Mouse (Mus musculus) lung, embryonic 16.5 days (tissue): ENCODE data around the gene Extl1. TPM values are rescaled to one million over a fixed set of nuclear protein-coding genes. Genes with fewer than 3 reads are reported as not detected.
A peak's percentile ranks its signal among the peaks of the same experiment; 100 is the strongest.
"Not testable (repeated sequence)": the region's sequence is repeated elsewhere in the genome, so short reads cannot be mapped to it uniquely, and the experiment has no call there.

Experiments
- ATAC-seq: fragments of 200-750 bp; cut with Nextera tagmentation; 2 replicates; pipeline ENCODE4 v1.8.0; 2017; ENCODE audit warnings: low read depth, mild to moderate bottlenecking, moderate library complexity
- H3K27ac ChIP-seq: fragments of 300-500 bp; sonication (generic); 2 replicates; pipeline ENCODE4 v1.5.1; 2014; ENCODE audit warnings: mild to moderate bottlenecking, control low read depth, low read length
- H3K27me3 ChIP-seq: fragments of 300-500 bp; sonication (generic); 2 replicates; pipeline ENCODE4 v1.6.1; 2014; ENCODE audit warnings: low read depth, low read length, mixed read lengths; ENCODE audit not compliant: control insufficient read depth, insufficient read depth
- H3K36me3 ChIP-seq: fragments of 300-500 bp; sonication (generic); 2 replicates; pipeline ENCODE4 v1.6.1; 2014; ENCODE audit warnings: low read length; ENCODE audit not compliant: control insufficient read depth, insufficient read depth
- H3K4me1 ChIP-seq: fragments of 300-500 bp; sonication (generic); replicated peaks from 2 replicates; pipeline ENCODE4 v1.6.1; 2014; ENCODE audit warnings: low read length, mixed read lengths; ENCODE audit not compliant: control insufficient read depth, insufficient read depth
- H3K4me2 ChIP-seq: fragments of 300-500 bp; sonication (generic); 2 replicates; pipeline ENCODE4 v1.6.1; 2014; ENCODE audit warnings: low read depth, low read length, control low read depth
- H3K4me3 ChIP-seq: fragments of 300-500 bp; sonication (generic); 2 replicates; pipeline ENCODE4 v1.5.1; 2014; ENCODE audit warnings: mild to moderate bottlenecking, low read length, control low read depth
- H3K9ac ChIP-seq: fragments of 300-500 bp; sonication (generic); 2 replicates; pipeline ENCODE4 v1.6.1; 2014; ENCODE audit warnings: low read length, control low read depth
- H3K9me3 ChIP-seq: fragments of 300-500 bp; sonication (generic); 2 replicates; pipeline ENCODE4 v1.6.1; 2016; ENCODE audit warnings: low read length; ENCODE audit not compliant: control insufficient read depth
- WGBS: fragments of 180-500 bp; shearing (Covaris S2); extraction: QIAGEN DNeasy Blood & Tissue Kit; methylation state at CpG from one replicate; pipeline ENCODE4 v1.1.7; 2014; 5-methylcytosine and 5-hydroxymethylcytosine counted together
- polyA plus RNA-seq: library from polyadenylated mRNA; unstranded; fragments of >200 nt; fragmentation: Nextera tagmentation; extraction: Ambion mirVana; gene quantifications from 2 replicates; pipeline ENCODE4 v1.2.1, GENCODE M21; 2015

The Extl1 gene
- polyA plus RNA-seq, 1 experiment from 2014 or later, result 2.5 TPM

DNA sequence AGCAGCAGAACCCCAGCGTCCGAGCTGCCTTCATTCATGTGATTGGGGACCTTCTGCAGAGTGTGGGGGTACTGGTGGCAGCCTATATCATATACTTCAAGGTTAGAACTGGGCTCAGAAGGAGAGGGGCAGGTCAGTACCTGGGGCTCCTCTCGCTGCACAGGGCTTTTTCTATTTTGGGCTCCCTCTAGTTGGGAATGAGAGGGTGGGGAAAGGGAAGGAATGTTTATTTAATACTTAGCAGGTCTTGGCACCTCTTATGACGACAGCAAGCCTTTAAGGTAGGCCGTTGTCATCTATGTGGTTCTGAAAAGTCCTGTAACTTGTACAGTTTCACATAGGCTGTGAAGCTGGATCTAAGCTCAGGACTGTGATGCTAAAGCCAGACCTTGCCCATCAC, 35.1 kb downstream of the Extl1 start:
- WGBS, result 52% methylated on average over 5 of the region's 5 CpGs
- peak; percentile 53 for ATAC-seq
- Histone ChIP-seq H3K9me3 (no peaks in the 10 kb centered on the region), H3K36me3 (no peaks in the 10 kb centered on the region), H3K27ac (peak overlapping the region; percentile 60), H3K9ac (no peak overlapping the region; the same call in 1 of the 2 replicates), H3K4me2 (0 out of 2 replicates have a peak overlapping the region, but pooled peaks have one; percentile 6), H3K4me1 (peaks cover 16% of the 10 kb centered on the region), H3K4me3 (no peak overlapping the region), H3K27me3 (peaks cover 12% of the 10 kb centered on the region)

DNA sequence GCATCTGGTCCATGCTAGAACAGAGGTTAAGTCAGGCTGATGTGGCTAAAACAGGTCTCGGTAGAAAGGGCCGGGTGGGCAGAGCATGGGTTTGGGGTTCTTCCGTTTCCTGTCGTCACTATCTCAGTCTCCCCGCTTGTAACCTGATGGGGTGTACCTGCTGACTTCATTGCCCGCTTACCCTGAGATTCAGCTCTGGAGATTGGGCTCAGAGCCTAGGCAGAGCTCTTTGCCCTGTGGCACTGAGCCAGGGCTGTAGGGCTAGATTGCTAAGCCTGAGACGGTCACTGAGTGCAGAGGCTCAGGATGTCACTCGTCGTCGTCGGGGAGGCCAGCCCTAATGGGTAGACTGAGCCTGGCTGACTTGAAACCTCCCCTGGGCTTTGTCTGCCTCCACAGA, 35.6 kb downstream of the Extl1 start:
- ATAC-seq, result peak; percentile 34
- peaks cover 17% of the 10 kb centered on the region for H3K27me3 ChIP-seq
- no peaks in the 10 kb centered on the region for H3K36me3 ChIP-seq
- H3K9ac ChIP-seq, result no peak overlapping the region; the same call in 1 of the 2 replicates
- H3K9me3 ChIP-seq, result no peaks in the 10 kb centered on the region
- 52% methylated on average over 11 of the region's 11 CpGs for WGBS
- H3K4me2 ChIP-seq, result 0 out of 2 replicates have a peak overlapping the region, but pooled peaks have one; percentile 6
- peak overlapping the region; percentile 60 for H3K27ac ChIP-seq
- peaks cover 20% of the 10 kb centered on the region for H3K4me1 ChIP-seq
- no peak overlapping the region for H3K4me3 ChIP-seq

DNA sequence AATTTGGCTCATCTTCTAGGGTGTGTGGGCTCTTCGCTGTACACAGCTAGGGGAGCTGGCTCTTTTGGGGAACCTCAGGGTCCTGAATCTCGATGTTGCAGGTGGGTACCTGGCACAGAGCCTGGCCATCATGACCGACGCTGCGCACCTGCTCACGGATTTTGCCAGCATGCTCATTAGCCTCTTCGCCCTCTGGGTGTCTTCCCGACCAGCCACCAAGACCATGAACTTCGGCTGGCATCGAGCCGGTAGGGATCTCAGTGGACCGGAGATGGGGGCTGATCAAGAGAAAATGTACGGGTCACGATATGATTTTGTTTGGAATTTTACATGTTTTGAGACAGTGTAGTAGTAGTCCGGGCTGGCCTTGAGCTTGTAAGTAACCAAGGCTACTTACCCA, 37.8 kb downstream of the Extl1 start:
- no peak overlapping the region for H3K4me3 ChIP-seq
- peaks cover 32% of the 10 kb centered on the region for H3K27me3 ChIP-seq
- H3K4me2 ChIP-seq, result no peak overlapping the region
- no peak for ATAC-seq
- H3K9ac ChIP-seq, result no peak overlapping the region
- H3K27ac ChIP-seq, result no peak overlapping the region
- peaks cover 3% of the 10 kb centered on the region; the same call in 1 of the 2 replicates for H3K9me3 ChIP-seq
- 90% methylated on average over 15 of the region's 15 CpGs for WGBS
- H3K36me3 ChIP-seq, result no peaks in the 10 kb centered on the region
- H3K4me1 ChIP-seq, result peaks cover 14% of the 10 kb centered on the region

DNA sequence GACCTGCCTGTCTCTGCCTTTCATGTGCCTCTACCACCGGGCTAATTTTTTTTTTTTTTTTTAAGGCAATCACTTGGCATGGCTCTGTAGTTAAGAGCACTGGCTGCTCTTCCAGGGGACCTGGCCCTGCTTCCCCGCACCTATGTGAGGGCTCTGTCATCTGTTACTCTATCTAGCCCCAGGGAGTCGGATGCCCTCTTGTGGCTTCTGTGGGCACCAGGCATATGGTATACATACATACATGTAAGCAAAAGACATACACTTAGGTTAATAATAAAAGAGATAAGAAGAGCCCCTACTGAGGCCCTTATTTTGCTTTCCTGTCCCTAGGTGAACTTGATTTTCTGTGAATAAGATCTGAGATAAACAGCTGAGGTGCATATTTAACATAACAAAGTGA, 39.0 kb downstream of the Extl1 start:
- no peak for ATAC-seq
- peaks cover 14% of the 10 kb centered on the region for H3K4me1 ChIP-seq
- H3K4me2 ChIP-seq, result no peak overlapping the region
- H3K27ac ChIP-seq, result no peak overlapping the region
- H3K4me3 ChIP-seq, result no peak overlapping the region
- no peak overlapping the region for H3K9ac ChIP-seq
- WGBS, result 35% methylated on average over 3 of the region's 3 CpGs
- H3K27me3 ChIP-seq, result peaks cover 32% of the 10 kb centered on the region
- no peaks in the 10 kb centered on the region for H3K36me3 ChIP-seq
- peaks cover 3% of the 10 kb centered on the region; the same call in 1 of the 2 replicates for H3K9me3 ChIP-seq

DNA sequence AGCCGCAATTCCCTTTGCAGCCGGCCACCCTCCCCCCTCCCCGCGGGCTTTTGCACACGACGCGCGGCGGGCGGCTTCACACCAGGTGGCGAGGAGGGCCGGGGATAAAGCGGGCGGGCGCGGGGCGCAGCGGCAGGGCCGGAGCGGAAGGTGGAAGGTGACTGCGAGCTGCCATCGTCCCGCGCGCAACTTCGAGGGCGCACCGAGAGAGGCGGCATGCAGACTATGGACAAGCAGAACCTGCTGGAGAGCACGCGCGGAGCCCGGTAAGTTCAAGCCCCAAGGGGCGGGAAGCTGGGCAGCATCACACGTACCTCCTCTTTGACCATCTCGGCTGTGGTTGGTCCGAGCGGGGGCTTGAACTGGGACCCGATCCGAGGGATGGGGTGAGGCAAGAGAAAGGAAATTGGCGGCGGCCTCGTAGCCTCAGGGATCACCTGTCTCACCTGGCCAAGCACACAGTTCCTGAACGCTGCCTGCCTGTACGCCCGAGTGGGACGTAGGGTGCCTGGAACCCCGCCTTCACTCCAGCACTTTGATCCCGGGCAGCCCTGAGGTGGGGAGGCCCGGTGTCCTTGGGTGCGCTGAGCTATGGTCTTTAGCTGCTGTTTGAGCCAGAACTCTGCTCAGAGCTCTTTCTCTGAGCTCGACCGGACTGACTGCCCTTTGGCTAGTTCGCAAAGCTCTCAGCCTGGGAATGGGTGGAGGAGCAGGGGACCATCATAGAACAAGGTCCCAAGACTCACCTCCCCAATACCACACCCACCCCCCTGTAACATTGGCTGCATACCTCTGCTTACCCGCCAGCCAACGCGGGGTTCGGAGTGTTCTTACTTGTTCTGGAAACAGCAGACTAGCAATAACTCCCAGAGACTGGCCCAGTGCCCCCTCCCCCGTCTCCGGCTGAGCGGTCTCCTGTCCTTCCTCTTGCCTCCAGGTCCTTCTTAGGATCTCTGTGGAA, 40.3 kb downstream of the Extl1 start, which contains the start of gene Slc30a2:
Slc30a2 (plus strand) TSS at position 111 of the 961 bp plus-strand sequence.
- Histone ChIP-seq H3K4me2 (peak within 1 kb of the TSS; percentile 53), H3K27me3 (peaks cover 32% of the 10 kb centered on the region), H3K4me3 (peak within 1 kb of the TSS; percentile 37), H3K9ac (peak within 1 kb of the TSS; percentile 21; the same call in 1 of the 2 replicates), H3K27ac (no peak within 1 kb of the TSS), H3K9me3 (peaks cover 3% of the 10 kb centered on the region; the same call in 1 of the 2 replicates), H3K36me3 (no peaks in the 10 kb centered on the region), H3K4me1 (peaks cover 11% of the 10 kb centered on the region)
- 2% methylated on average over 61 of the region's 61 CpGs for WGBS
- peak; percentile 24; the same call in 1 of the 2 replicates for ATAC-seq

DNA sequence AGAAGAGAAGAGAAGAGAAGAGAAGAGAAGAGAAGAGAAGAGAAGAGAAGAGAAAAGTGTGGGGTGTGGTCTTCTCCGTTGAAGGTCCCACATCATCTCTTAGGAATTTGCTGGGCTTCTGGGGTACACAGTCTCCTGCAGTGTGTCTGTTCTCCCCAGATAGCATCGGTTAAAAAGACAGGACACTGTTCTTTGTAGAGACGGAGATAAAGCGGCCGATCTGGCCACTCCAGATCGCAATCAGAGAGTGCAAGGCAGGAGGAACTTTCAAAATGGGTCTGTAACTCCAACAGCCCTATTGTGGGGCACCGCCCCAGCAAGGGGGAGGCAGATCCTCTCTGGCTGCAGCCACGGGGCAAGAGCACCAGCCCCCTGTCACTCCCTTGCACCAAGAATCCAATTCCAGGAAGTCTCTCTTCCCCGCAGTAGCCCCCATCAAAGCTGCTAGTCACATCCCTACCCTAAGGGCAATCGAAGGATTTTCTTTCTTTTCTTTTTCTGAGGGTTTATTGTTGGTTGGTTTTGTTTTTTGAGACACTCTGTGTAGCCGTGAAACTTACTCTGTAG, 41.4 kb downstream of the Extl1 start:
- H3K4me2 ChIP-seq, result no peak overlapping the region
- H3K9ac ChIP-seq, result no peak overlapping the region
- no peak overlapping the region for H3K27ac ChIP-seq
- no peak for ATAC-seq
- H3K4me3 ChIP-seq, result no peak overlapping the region
- peaks cover 3% of the 10 kb centered on the region; the same call in 1 of the 2 replicates for H3K9me3 ChIP-seq
- H3K27me3 ChIP-seq, result peaks cover 32% of the 10 kb centered on the region
- H3K4me1 ChIP-seq, result peaks cover 7% of the 10 kb centered on the region; the same call in 1 of the 2 replicates
- H3K36me3 ChIP-seq, result no peaks in the 10 kb centered on the region
- WGBS, result 23% methylated on average over 11 of the region's 11 CpGs

DNA sequence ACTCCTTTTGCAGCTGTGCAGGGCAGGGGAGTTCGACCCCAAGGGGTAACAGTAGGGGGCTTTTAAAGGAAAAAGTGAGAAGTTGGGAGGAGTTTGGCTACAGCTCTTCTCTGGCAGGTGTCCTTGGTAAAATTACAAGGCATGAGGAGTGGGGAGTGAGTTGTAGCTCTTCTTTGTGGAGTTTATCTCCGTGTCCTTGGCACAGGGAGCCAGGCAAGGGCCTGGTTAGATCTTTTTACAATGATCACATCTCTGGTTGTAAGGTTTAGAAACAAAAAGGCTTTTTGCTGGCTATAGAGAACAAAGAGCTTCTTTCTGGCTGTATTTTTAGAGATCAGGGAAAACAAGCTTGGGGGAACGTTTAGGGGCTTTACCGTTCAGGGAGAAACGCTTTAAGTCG, 42.4 kb downstream of the Extl1 start:
- H3K4me2 ChIP-seq, H3K36me3 ChIP-seq, H3K4me3 ChIP-seq, H3K27ac ChIP-seq, H3K9ac ChIP-seq, ATAC-seq, H3K9me3 ChIP-seq, H3K4me1 ChIP-seq: not testable (repeated sequence)
- peaks cover 32% of the 10 kb centered on the region for H3K27me3 ChIP-seq
- 71% methylated on average over 6 of the region's 6 CpGs for WGBS

DNA sequence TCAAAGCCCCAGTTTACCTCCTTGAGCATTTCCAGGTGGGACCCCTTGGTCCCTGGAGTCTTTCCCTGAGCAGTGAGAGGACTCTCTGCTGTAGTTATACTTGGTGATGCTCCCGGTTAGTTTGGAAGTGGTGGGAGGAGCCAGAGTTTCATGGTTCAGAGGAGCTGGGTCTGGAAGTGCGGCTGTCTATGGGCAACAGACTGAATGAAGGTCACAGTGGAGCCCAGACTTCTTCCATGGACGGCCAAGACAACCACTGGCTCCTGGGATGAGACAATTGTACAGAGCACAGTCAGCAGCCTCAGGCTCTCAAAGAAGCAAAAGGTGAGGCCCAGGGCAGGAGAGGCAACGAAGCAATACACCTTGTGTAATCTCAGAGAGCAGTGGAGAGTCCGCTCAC, 53.4 kb downstream of the Extl1 start:
- H3K36me3 ChIP-seq, result no peaks in the 10 kb centered on the region
- H3K9me3 ChIP-seq, result no peaks in the 10 kb centered on the region
- H3K4me3 ChIP-seq, result no peak overlapping the region
- H3K27me3 ChIP-seq, result no peaks in the 10 kb centered on the region
- WGBS, result 55% methylated on average over 5 of the region's 5 CpGs
- no peak overlapping the region for H3K9ac ChIP-seq
- no peak for ATAC-seq
- H3K4me1 ChIP-seq, result peaks cover 10% of the 10 kb centered on the region; the same call in 1 of the 2 replicates
- no peak overlapping the region for H3K27ac ChIP-seq
- H3K4me2 ChIP-seq, result no peak overlapping the region

DNA sequence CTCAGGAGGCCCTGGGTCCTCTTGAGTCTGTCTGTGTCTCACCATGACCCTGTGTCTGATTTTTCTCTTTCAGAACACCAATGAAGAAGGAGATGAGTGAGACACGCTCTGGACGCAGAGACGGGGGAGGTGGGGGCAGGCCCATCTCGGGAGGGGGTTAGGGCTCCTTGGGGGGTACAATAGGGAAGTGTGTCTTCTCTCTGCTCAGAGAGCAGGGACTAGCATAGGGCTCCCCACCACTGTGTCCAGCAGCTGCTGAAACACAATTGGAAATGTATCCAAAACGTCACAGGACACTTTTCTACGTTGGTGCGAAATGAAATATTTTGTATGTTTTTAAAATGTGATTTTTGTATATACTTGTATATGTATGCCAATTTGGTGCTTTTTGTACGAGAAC, 54.8 kb downstream of the Extl1 start:
- Histone ChIP-seq H3K4me2 (no peak overlapping the region), H3K9me3 (no peaks in the 10 kb centered on the region), H3K27ac (0 out of 2 replicates have a peak overlapping the region, but pooled peaks have one; percentile 10), H3K36me3 (no peaks in the 10 kb centered on the region), H3K9ac (no peak overlapping the region), H3K4me1 (peaks cover 10% of the 10 kb centered on the region; the same call in 1 of the 2 replicates), H3K27me3 (no peaks in the 10 kb centered on the region), H3K4me3 (no peak overlapping the region)
- peak; percentile 84 for ATAC-seq
- 51% methylated on average over 8 of the region's 8 CpGs for WGBS
